Mouse (Mus musculus) T-helper 17 cell (primary cell): ENCODE results near the gene Sertad2.

ENCODE experiments used
- in situ Hi-C, 2 experiments: fragments of 300-600 bp; cut with MboI, MseI; formaldehyde crosslinking; loops; 1 replicate in 1 of 2; 2 replicates in 1 of 2; pipeline ENCODE4 v1.15.1; 2025; ENCODE audit warnings: high pct_unique_total_duplicates in 2 of 2

Gene Sertad2

DNA sequence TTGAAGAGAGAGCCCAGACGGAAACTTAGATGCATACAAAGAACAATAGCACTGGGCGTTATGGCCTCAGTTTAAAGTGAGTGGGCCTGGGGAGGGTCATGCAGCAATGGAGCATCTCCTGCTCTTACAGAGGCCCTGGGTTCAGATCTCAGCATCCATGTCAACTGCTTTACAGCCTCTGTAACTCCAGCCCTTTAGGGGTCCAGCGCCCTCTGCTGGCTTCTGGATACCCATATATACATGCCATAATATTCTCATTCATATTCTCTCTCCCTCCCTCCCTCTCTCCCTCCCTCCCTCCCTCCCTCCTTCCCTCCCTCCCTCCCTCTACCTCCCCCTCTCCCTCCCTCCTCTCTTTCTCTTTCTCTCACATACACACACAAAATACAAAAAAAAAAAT, 49.0 kb downstream of the Sertad2 start:
- in situ Hi-C loops = no loop called here

DNA sequence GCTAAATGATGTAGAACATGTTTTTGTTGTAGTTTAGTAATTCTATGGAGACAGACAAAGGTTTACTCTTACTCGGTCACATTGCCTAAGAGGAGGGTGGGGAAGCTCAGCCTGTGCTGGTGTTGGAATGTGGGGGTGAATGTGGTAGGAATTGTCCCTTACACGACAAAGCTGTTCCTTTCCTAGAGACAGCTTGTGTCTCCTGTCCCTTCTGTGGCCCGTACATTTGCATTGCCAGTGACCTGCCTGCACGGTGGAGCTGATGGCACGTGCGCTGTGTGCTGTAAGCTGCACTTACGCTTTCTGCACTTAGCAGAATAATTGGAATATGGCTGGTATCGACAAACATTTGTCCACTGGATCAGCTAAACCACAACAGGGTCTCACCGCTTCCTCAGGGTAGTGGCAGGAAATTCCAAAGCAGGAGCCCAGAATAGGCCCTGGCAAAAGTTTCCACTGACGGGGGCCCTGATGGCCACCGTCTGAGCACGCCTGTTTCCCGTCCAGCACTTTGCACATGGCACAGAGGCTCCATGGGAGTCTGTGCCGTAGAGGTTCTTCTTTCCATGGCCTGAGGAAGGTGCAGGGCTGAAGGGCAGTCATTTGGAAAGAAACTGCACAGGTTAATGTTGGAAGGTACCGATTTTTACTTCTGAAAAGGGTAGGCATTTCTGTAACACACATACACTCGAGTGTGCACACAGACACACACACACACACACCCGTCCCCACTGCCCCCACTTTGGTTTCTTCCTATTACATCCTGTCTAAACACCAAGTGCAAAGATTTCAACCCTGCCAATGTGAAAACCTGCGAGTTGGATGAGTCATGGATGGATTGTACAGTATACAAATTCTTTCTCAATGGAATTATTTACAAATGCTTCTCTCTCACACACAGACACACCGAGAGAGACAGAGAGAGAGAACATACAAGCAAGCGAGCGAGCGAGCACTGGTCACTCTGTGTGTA, 51.5 kb downstream of the Sertad2 start:
- in situ Hi-C loops = no loop called here

DNA sequence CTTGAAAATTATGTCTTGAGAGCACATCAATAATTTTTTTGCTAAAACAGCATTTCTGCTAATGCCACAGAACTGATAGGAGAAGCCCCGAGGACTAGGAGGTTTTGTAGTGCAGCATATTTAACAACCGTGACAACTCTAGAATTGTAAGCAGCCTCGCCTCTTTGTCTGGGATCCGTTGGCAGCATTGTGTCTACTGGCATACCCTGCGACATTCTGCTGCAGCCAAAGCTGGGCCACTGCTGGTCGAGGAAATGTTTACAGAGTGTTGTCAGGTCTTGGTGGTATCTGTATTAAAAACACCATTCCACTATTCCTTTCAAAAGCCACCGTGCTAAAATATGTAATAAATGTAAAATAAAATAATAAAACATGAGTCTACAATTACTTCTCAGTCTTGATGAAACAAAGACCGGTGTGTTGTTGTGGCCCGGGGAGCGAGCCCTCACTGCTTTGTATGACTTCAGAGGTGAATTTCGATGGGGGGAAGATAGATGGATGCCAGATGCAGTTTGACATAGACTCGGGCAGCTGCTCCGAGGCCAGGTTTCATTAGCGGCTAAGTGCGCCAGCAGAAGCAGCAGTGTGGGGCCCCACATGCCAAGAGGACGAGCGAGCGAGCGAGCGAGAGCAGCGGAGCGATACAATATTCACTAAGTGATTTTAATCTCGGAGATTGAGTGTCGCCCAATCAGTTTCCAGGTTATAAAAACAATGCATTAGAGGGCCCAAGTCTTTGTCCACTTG, 60.2 kb downstream of the Sertad2 start:
- in situ Hi-C loops = no loop called here

DNA sequence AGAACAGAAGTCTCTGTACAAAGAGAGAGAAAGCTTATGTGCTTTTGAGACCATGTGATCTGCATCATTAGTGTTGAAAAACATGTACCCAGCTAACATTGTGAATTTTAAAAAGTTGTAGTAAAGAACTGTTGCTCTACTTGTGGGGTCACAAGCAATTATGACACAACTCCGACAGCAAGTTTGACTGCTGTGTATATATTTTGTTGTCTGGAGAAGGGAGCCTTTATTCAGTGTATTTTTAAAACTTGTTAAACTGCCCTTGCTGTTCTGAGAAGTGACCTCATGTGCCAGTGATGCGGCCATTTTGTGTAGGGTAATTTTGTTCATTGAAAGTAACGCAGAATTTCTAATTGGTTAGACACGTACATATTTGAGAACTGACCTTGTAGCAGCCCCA, 61.1 kb downstream of the Sertad2 start:
- in situ Hi-C loops = no loop called here

DNA sequence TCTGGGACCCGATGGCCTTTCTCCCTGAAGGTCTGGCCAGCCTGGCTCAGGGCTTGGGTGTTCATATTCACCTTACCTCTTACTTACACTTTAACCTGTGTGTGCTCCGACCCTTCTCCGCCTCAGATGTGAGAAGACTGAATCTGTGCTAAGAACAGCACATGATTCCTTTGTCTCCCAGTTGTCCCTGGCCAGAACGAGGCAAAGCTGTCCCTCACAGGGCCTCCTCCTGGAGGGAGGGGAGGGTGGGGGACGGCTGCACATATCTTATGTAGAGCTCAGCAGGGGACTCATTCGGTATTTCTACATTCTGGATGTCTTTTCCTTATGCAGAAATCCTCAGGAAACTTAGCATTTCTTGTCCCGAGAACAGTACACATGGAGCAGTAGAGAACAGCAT, 62.6 kb downstream of the Sertad2 start:
- in situ Hi-C loops = no loop called here

DNA sequence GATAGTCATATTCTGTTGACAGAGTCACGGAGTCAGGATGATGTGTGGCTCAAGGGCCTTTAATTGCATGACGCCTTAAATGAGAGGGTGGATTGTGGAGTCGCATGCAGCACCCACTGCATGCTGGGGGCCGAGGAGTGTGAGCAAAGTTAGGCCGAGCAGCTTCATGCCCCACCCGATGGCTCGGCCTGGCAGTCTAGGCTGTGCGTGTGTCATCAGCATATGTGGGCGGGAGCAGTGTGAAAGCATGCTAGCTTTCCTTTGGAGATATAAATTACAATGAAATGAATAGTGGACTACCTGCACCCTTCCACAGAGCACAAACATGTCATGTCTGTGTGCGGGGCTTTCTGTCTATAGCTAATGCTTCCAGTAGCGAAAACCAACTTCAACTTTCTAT, 65.4 kb downstream of the Sertad2 start:
- in situ Hi-C loops = no loop called here

DNA sequence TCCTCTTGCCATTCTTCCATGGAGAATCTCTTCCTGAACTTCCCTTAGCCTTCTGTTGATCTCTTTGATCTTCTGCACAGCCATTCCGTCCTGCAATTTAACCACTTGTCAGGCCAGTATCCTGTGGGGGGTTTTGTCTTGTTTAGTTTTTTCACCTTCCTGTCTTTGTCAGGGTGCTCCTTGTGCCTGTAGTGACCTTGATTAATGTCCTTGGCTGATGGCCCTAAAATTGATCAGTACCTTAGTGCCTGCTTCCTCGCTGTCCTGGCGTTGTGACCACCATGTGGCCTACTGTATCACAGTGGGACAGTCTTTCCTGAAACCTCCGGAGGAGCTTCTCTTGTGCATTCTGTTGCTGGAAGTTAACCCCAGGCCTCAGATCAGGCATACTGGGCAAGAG, 70.2 kb downstream of the Sertad2 start:
- in situ Hi-C loops = no loop called here

DNA sequence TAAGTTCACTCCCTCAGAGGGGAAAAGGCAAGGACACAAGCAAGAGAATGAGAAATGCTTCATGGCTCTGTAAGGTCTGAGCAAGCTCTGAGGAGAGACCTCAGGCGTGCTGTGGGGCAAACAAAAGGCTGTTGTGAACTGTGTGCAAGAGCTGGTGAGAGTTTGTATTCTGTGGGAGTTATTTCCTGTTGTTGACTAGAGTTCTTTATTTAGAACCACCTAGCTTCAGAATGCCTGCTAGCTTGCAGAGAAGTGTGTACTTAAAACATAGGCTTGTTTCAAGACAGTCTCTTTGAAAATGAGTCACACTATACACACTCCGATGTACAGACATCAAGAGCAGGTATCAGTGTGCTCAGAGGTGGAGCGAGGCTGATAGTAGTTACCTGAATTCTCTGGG, 73.0 kb downstream of the Sertad2 start:
- in situ Hi-C loops = no loop called here

DNA sequence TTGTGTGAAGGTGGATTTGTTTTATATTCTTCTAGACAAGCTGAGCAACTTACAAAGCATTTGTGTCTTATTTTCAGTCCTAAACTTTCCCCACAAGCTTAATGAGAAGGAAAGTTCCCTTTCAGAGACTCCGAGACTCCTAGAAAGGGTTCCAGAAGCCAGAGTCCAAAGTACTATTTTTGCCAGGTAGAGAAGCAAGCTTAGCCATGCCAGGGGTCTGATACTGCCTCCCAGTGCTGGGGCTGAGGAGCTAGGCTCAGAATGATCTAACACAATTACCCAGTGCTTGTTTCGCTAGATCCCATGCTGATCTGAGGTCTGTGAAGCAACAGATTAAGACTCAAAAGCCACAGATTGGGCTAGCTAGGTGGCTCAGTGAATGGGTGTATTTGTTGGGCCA, 84.1 kb downstream of the Sertad2 start:
- in situ Hi-C loops = loop anchor here in 1 of 2 experiments (10.0 kb wide), 1 partner anchor 948 kb away; the partner anchor contains the start of genes Mdh1 and Wdpcp

DNA sequence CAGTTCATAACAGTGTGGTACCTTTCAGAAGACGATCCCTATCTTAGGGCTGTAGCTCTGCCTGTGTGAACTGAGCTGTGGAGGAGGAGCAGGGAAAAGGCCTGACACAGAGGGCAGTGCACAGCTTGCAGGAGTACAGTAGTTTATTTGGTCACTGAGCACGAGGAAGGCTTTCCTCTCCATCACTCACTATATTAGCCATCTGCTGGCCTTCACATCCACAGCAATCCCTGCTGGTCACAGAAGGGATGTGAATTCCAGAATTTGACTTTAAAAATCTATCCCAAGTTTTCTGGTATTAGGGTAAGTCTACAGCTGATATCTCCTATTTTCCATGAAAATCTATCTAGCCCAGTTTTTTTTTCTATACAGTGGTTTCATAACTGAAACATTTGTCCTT, 85.2 kb downstream of the Sertad2 start:
- in situ Hi-C loops = loop anchor here in 1 of 2 experiments (10.0 kb wide), 1 partner anchor 947 kb away; the partner anchor contains the start of genes Mdh1 and Wdpcp

DNA sequence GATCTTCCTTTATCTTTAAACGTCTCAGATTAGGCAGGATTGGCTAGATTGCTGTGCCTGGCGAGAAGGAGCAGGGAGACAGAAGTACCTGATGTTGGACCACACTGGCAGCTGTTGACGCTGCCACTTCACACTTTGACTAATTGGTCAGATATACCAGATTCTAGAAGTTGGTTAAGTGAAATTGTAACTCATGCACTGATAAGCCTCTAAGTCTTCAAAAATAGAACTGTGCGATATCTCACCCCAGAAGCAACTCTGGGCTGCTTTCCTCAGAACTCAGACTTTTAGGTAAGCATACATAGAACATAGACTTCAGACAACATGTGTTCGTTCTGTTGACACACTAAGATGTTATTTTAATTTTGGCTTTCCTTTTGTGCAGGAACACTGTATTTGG, 86.6 kb downstream of the Sertad2 start:
- in situ Hi-C loops = loop anchor here in 1 of 2 experiments (10.0 kb wide), 2 partner anchors 385 to 945 kb away; partner anchors contain the start of genes Cep68, Mdh1 and Wdpcp

DNA sequence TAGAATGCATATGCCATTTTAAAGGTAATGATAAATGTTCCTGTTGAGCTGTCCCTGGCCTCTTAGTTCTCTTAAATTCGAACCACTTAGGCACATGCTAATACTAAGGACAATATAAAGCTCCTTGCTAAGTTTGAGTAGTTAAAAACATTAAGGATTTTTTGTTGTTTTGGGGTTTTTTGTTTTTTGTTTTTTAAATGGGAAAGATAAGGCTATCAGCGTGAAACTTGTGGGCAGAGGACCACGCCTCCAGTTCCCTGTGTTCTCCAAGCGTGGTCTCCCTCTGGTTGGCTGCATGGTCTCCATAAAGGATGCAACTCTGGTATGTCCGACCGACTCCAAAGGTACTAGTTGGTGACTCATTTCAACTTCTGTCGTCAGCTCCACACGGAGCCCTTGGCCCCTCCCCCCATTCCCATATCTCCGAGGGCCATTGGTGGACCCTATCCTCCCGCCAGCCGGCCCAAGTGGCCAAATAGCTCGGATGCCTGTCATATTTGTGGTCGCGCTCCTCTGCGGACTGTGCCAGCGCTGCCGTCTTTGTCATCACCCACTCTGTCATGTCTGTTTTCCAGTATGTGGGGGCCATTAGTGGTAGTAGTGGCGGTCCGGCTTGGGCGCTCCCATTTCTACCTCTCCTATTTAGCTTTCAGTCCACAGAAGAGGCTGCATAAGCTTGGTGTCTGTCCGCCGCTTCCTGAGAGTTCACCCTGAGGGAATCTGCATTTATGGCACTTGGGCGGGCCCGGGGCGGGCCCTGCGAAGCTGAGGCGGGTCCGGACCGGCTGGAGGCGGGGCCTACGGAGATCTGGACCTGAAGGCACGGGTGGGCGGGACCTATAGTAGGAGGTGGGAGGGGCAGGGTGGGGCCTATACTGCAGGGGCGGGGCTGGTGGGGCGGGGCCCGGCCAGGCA, 88.2 kb downstream of the Sertad2 start:
- in situ Hi-C loops = loop anchor here in 1 of 2 experiments (10.0 kb wide), 1 partner anchor 386 kb away; the partner anchor contains the start of gene Cep68

DNA sequence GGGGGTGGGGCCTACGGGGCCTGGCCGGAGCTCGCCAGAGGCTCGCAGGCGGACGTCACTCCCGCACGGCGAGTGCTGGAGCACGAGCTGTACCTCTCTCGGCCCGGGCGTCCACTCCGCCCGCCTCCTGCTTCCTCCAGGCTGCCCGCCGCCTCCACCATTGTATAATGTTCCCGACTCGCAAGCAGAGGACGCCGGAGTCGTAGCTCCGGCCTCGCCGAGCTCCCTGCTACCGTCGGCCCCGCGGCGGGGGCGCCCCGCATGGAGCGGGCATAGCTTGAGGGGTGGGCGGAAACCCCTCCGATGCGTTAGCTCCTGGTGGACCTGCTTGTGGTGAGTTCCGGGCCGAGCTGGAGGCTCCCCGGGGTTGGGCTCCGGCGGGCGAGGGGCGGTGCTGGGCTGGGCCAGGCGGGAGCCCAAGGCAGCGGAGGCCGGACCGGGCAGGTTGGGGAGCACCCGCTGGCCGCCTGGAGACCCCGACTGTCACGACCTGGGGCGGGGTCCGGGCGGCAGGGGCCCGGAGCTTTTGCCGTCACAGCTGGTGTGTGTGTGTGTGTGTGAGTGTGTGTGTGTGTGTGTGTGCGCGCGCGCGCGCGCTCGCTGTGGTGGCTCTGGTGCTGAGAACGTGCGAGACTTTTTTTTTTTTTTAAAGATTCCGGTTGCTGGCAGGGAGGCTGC, 89.0 kb downstream of the Sertad2 start:
- in situ Hi-C loops = loop anchor here in 1 of 2 experiments (10.0 kb wide), 1 partner anchor 387 kb away; the partner anchor contains the start of gene Cep68

DNA sequence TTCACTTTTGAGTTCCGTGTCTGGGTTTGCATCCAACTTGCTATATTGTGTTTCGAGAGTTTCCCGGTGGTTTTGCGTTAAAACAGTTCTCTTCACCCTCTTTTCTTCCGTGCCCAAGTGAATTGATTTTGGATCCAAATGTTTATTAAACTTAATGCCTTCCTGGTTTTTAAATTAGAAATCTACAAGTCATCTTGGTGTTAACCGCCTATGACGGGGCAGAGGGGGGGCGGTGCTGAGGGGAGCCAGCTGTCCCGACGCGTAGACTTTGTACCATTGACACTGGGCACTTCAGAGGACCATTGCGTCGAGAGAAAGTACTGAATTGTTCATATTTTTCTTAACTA, 89.5 kb downstream of the Sertad2 start:
- in situ Hi-C loops = loop anchor here in 1 of 2 experiments (10.0 kb wide), 1 partner anchor 388 kb away; the partner anchor contains the start of gene Cep68

DNA sequence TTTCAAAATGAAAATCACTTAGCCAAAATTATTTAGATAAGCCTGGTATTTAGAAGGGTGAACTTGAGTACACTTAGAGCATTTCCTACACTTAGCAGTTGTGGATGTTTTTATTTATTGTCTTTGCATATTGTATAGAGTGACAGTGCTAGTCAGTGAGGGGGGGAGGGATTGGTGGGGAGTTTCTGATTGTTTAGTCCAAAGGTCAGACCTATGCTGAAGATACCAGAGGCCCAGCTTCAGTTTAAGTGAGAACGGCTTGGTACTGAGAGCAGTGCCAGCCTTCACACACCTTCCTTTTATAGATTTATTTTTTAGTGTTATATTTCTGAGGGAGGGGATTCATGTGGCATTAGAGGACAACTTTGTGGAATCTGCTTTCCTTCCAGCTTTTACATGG, 91.5 kb downstream of the Sertad2 start:
- in situ Hi-C loops = loop anchor here in 1 of 2 experiments (10.0 kb wide), 1 partner anchor 390 kb away; the partner anchor contains the start of gene Cep68

DNA sequence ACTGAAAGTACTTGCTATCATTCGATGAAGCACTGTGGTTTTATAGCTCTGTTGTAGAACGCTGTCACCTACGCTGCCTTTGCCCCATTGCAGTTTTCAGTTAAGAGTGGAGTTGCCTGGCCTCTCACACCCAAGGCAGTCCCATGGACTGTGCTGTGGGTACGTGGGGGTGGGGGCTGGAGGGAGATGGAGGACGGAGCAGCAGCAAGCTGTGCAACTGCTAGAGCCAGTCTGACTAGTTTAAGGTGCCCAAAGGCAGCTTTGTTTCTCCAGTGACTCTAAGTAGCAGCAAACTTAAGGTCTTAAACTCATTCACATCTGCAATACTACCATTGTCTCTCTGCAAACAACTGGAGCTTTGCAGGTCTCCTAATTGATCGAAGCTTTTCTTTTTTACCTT, 92.6 kb downstream of the Sertad2 start:
- in situ Hi-C loops = loop anchor here (5.0 to 10.0 kb wide), 2 partner anchors 93 to 391 kb away; partner anchors contain the start of genes Sertad2 (in 2 of the 2) and Cep68 (in 1 of the 2)

DNA sequence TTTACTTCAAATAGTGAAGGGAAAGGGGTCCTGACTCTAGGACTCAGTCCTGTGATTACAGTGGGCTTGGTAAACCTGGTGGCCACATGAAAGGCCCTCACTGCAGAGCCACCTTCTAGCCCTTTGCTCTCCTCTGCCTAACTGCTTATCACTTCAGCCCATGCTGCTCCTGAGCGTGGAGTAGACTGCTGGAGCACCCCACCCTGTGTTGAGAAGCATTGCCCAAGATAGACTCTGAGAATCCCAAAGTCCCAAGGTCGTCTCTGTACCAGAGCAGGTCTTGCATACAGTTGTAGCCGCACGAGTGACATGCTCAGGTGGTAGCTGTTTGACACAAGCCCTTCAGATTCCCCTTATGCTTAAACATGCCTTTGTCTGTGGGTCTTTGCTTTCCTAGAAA, 93.1 kb downstream of the Sertad2 start:
- in situ Hi-C loops = loop anchor here (5.0 to 10.0 kb wide), 2 partner anchors 94 to 391 kb away; partner anchors contain the start of genes Sertad2 (in 2 of the 2) and Cep68 (in 1 of the 2)

DNA sequence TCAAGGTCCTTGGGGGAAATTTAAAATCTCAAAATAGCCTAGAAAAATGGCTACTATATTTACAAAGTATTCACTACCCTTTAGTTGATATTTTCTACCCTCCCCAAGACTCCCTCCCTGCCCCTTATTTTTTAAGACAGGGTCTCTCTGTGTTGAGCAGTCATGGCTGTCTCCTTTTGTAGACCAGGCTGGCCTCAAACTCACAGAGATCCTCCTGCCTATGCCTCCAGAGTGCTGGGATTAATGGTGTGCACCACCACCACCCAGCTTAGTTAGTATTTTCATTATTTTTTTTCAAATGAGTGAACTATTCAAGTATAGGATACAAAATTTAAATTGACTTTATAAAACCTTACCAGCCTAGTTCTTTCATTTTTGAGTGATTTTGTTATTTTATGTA, 94.0 kb downstream of the Sertad2 start:
- in situ Hi-C loops = loop anchor here (5.0 to 10.0 kb wide), 2 partner anchors 95 to 392 kb away; partner anchors contain the start of genes Sertad2 (in 2 of the 2) and Cep68 (in 1 of the 2)

DNA sequence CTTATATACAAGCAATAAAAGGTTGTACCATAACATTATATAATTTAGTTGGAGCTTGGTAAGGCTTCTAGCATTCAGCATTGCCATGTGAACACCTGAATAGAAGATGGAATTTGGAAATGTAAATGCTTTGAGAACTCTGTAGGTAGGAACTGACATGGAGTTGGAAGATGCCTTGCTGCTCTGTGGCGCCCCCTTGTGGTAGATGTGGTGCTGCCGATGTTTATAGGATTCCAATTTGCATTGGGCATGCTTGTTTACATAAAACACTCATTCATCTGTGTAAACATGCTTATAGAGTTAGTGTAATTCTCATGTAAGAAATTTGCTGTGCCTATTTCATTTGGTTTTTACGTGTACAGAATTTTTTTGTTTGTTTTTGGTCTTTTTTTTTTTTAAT, 95.8 kb downstream of the Sertad2 start:
- in situ Hi-C loops = loop anchor here (5.0 to 10.0 kb wide), 2 partner anchors 97 to 394 kb away; partner anchors contain the start of genes Sertad2 (in 2 of the 2) and Cep68 (in 1 of the 2)
